Mouse (Mus musculus) limb, embryonic 11.5 days (tissue): ENCODE results near the gene Gm21987. TPM values are rescaled to one million over a fixed set of nuclear protein-coding genes. Genes with fewer than 3 reads are reported as not detected.
A peak's percentile ranks its signal among the peaks of the same experiment; 100 is the strongest.

Experiments
- ATAC-seq: fragments of 200-750 bp; cut with Nextera tagmentation; 2 replicates; pipeline ENCODE4 v1.8.0; 2017; ENCODE audit warnings: low read depth; ENCODE audit not compliant: insufficient number of reproducible peaks, low FRiP score, low TSS enrichment
- DNase-seq: peaks from one replicate; pipeline ENCODE4 v3.0.0-alpha.2; 2015; ENCODE audit warnings: low spot score
- H3K27ac ChIP-seq: fragments of 300-500 bp; sonication (generic); replicated peaks from 2 replicates; pipeline ENCODE4 v1.5.1; 2014; ENCODE audit warnings: low read depth, mild to moderate bottlenecking, low read length
- H3K27me3 ChIP-seq: fragments of 300-500 bp; sonication (generic); 2 replicates; pipeline ENCODE4 v1.6.1; 2014; ENCODE audit warnings: mild to moderate bottlenecking, low read length, mixed read lengths; ENCODE audit not compliant: control insufficient read depth, insufficient read depth
- H3K36me3 ChIP-seq: fragments of 300-500 bp; sonication (generic); 2 replicates; pipeline ENCODE4 v1.6.1; 2014; ENCODE audit warnings: mild to moderate bottlenecking, low read length, moderate library complexity, mixed read lengths; ENCODE audit not compliant: control insufficient read depth, insufficient read depth
- H3K4me1 ChIP-seq: fragments of 300-500 bp; sonication (generic); 2 replicates; pipeline ENCODE4 v1.6.1; 2014; ENCODE audit warnings: low read length, mixed read lengths; ENCODE audit not compliant: control insufficient read depth, insufficient read depth
- H3K4me2 ChIP-seq: fragments of 300-500 bp; sonication (generic); 2 replicates; pipeline ENCODE4 v1.6.1; 2014; ENCODE audit warnings: low read depth, mild to moderate bottlenecking, moderate library complexity; ENCODE audit not compliant: severe bottlenecking
- H3K4me3 ChIP-seq: fragments of 300-500 bp; sonication (generic); 2 replicates; pipeline ENCODE4 v1.5.1; 2014; ENCODE audit warnings: low read depth, low read length
- H3K9ac ChIP-seq: fragments of 300-500 bp; sonication (generic); 2 replicates; pipeline ENCODE4 v1.6.1; 2014; ENCODE audit warnings: mild to moderate bottlenecking, low read length
- H3K9me3 ChIP-seq: fragments of 300-500 bp; sonication (generic); 2 replicates; pipeline ENCODE4 v1.6.1; 2016; ENCODE audit warnings: low read length; ENCODE audit not compliant: control insufficient read depth
- WGBS: fragments of 180-500 bp; shearing (Covaris S2); extraction: QIAGEN DNeasy Blood & Tissue Kit; methylation state at CpG from one replicate; pipeline ENCODE4 v1.1.7; 2014; 5-methylcytosine and 5-hydroxymethylcytosine counted together
- polyA plus RNA-seq: library from polyadenylated mRNA; unstranded; fragments of >200 nt; fragmentation: Nextera tagmentation; extraction: Ambion mirVana; gene quantifications from 2 replicates; pipeline ENCODE4 v1.2.1, GENCODE M21; 2014

Gm21987 gene
- polyA plus RNA-seq, 1 experiment from 2014 or later, result not detected

- H3K27ac ChIP-seq, result no peak overlapping the region
- no peak overlapping the region for H3K9ac ChIP-seq
- ATAC-seq (no peak), DNase-seq (no peak)
- no peak overlapping the region for H3K4me3 ChIP-seq
- H3K4me2 ChIP-seq, result no peak overlapping the region
- H3K27me3 ChIP-seq, result no peaks in the 10 kb centered on the region
- H3K4me1 ChIP-seq, result peaks cover 9% of the 10 kb centered on the region; the same call in 1 of the 2 replicates
- no peaks in the 10 kb centered on the region for H3K36me3 ChIP-seq
- 93% methylated on average over 6 of the region's 6 CpGs for WGBS
- H3K9me3 ChIP-seq, result no peaks in the 10 kb centered on the region
These were observed 51.4 kb downstream of the Gm21987 start for GRCm38 (mm10) chr16:38398266-38398665.

- Histone ChIP-seq H3K4me1 (peaks cover 9% of the 10 kb centered on the region; the same call in 1 of the 2 replicates), H3K4me3 (no peak overlapping the region), H3K9ac (no peak overlapping the region), H3K27ac (no peak overlapping the region), H3K9me3 (no peaks in the 10 kb centered on the region), H3K36me3 (no peaks in the 10 kb centered on the region), H3K27me3 (no peaks in the 10 kb centered on the region), H3K4me2 (peak overlapping the region; percentile 43; the same call in 1 of the 2 replicates)
- DNase-seq, result no peak
- WGBS, result 80% methylated on average over 3 of the region's 3 CpGs
- no peak for ATAC-seq
These were observed 52.2 kb downstream of the Gm21987 start for GRCm38 (mm10) chr16:38399076-38399475.

GRCm38 (mm10) chr16:38399531-38400231 is 52.8 kb downstream of the Gm21987 start:
- Histone ChIP-seq H3K9me3 (no peaks in the 10 kb centered on the region), H3K4me1 (peaks cover 9% of the 10 kb centered on the region; the same call in 1 of the 2 replicates), H3K9ac (peak overlapping the region; percentile 58), H3K27me3 (no peaks in the 10 kb centered on the region), H3K36me3 (no peaks in the 10 kb centered on the region), H3K27ac (peak overlapping the region; percentile 50; the same call in 1 of the 2 replicates), H3K4me2 (peak overlapping the region; percentile 43), H3K4me3 (peak overlapping the region; percentile 14)
- peak; percentile 60 for DNase-seq
- ATAC-seq, result peak; percentile 76
- 22% methylated on average over 17 of the region's 17 CpGs for WGBS

- no peak for ATAC-seq
- no peaks in the 10 kb centered on the region for H3K36me3 ChIP-seq
- H3K4me3 ChIP-seq, result no peak overlapping the region
- no peak overlapping the region for H3K27ac ChIP-seq
- peaks cover 9% of the 10 kb centered on the region; the same call in 1 of the 2 replicates for H3K4me1 ChIP-seq
- H3K9ac ChIP-seq, result peak overlapping the region; percentile 58; the same call in 1 of the 2 replicates
- no peaks in the 10 kb centered on the region for H3K9me3 ChIP-seq
- 80% methylated on average over 9 of the region's 9 CpGs for WGBS
- H3K27me3 ChIP-seq, result no peaks in the 10 kb centered on the region
- H3K4me2 ChIP-seq, result peak overlapping the region; percentile 43; the same call in 1 of the 2 replicates
- DNase-seq, result no peak
These were observed 53.6 kb downstream of the Gm21987 start for GRCm38 (mm10) chr16:38400311-38400960.

- Histone ChIP-seq H3K4me1 (peaks cover 9% of the 10 kb centered on the region; the same call in 1 of the 2 replicates), H3K4me2 (no peak overlapping the region), H3K27ac (no peak overlapping the region), H3K9me3 (no peaks in the 10 kb centered on the region), H3K4me3 (no peak overlapping the region), H3K27me3 (no peaks in the 10 kb centered on the region), H3K36me3 (no peaks in the 10 kb centered on the region), H3K9ac (no peak overlapping the region)
- ATAC-seq, result no peak
- WGBS, result 86% methylated on average over 6 of the region's 6 CpGs
- DNase-seq, result no peak
These were observed 54.6 kb downstream of the Gm21987 start for GRCm38 (mm10) chr16:38401468-38401867.

GRCm38 (mm10) chr16:38403639-38404038 is 56.8 kb downstream of the Gm21987 start:
- H3K27ac ChIP-seq, result no peak overlapping the region
- no peak overlapping the region for H3K9ac ChIP-seq
- H3K4me1 ChIP-seq, result peaks cover 9% of the 10 kb centered on the region; the same call in 1 of the 2 replicates
- DNase-seq (no peak), ATAC-seq (no peak)
- no peak overlapping the region for H3K4me3 ChIP-seq
- H3K4me2 ChIP-seq, result no peak overlapping the region
- H3K9me3 ChIP-seq, result no peaks in the 10 kb centered on the region
- no peaks in the 10 kb centered on the region for H3K36me3 ChIP-seq
- no peaks in the 10 kb centered on the region for H3K27me3 ChIP-seq
- 95% methylated on average over 7 of the region's 7 CpGs for WGBS

GRCm38 (mm10) chr16:38406293-38406692 is 59.5 kb downstream of the Gm21987 start:
- ATAC-seq, result no peak
- no peaks in the 10 kb centered on the region for H3K4me1 ChIP-seq
- WGBS, result 80% methylated on average over 5 of the region's 5 CpGs
- H3K9ac ChIP-seq, result no peak overlapping the region
- H3K4me3 ChIP-seq, result no peak overlapping the region
- no peaks in the 10 kb centered on the region for H3K9me3 ChIP-seq
- no peak overlapping the region for H3K27ac ChIP-seq
- no peaks in the 10 kb centered on the region for H3K36me3 ChIP-seq
- H3K27me3 ChIP-seq, result no peaks in the 10 kb centered on the region
- H3K4me2 ChIP-seq, result no peak overlapping the region
- no peak for DNase-seq

GRCm38 (mm10) chr16:38406708-38407107 is 59.9 kb downstream of the Gm21987 start:
- Histone ChIP-seq H3K9ac (no peak overlapping the region), H3K4me3 (no peak overlapping the region), H3K9me3 (no peaks in the 10 kb centered on the region), H3K36me3 (no peaks in the 10 kb centered on the region), H3K27me3 (no peaks in the 10 kb centered on the region), H3K4me2 (no peak overlapping the region), H3K27ac (no peak overlapping the region), H3K4me1 (no peaks in the 10 kb centered on the region)
- WGBS, result 88% methylated on average over 6 of the region's 6 CpGs
- DNase-seq, result no peak
- ATAC-seq, result no peak
